Mouse (Mus musculus) kidney, adult 2 months (tissue): ENCODE measurements at regions not wholly inside any gene's neighbourhood (a gene's known extent, or its start where the extent isn't known, plus 50 kb on each side); places are given as distances from the start of the nearest gene placed in this dataset.
A peak's percentile ranks its signal among the peaks of the same experiment; 100 is the strongest.
"Not testable (repeated sequence)": the region's sequence is repeated elsewhere in the genome, so short reads cannot be mapped to it uniquely, and the experiment has no call there.

Source experiments
- DNase-seq: peaks from one replicate; pipeline ENCODE4 v3.0.0; 2021
- H3K27ac ChIP-seq: fragments of 200-500 bp; 2 replicates; pipeline ENCODE4 v1.5.1; 2012; ENCODE audit warnings: low read depth, low read length, control low read depth, inconsistent platforms; ENCODE audit not compliant: insufficient read depth
- H3K27me3 ChIP-seq: fragments of 200-500 bp; replicated peaks from 2 replicates; pipeline ENCODE4 v1.6.1; 2012; ENCODE audit warnings: mild to moderate bottlenecking, moderate library complexity, low read length, inconsistent platforms; ENCODE audit not compliant: control insufficient read depth, insufficient read depth
- H3K36me3 ChIP-seq: fragments of 200-500 bp; 2 replicates; pipeline ENCODE4 v1.6.1; 2012; ENCODE audit warnings: mild to moderate bottlenecking, moderate library complexity, low read length, inconsistent platforms; ENCODE audit not compliant: control insufficient read depth, insufficient read depth
- H3K4me1 ChIP-seq: fragments of 200-500 bp; 2 replicates; pipeline ENCODE4 v1.6.1; 2011; ENCODE audit warnings: low read length; ENCODE audit not compliant: control insufficient read depth, insufficient read depth
- H3K4me3 ChIP-seq: fragments of 200-500 bp; 2 replicates; pipeline ENCODE4 v1.5.1; 2011; ENCODE audit warnings: mild to moderate bottlenecking, low read depth, low read length, control low read depth; ENCODE audit not compliant: insufficient read depth
- CTCF ChIP-seq: fragments of 200-500 bp; conservative IDR thresholded peaks from 2 replicates; pipeline ENCODE4 v1.5.1; 2011; ENCODE audit warnings: low read depth, mild to moderate bottlenecking, control low read depth, low read length, moderate library complexity, mixed read lengths; ENCODE audit not compliant: insufficient read depth, insufficient read length
- POLR2A ChIP-seq: fragments of 200-500 bp; IDR thresholded peaks from one replicate; pipeline ENCODE4 v1.6.1; 2011; ENCODE audit warnings: low read depth, low read length, control low read depth
- WGBS: fragments of 180-500 bp; shearing (Covaris S2); methylation state at CpG from one replicate; pipeline ENCODE4 v1.1.7; 2018; 5-methylcytosine and 5-hydroxymethylcytosine counted together

- Histone ChIP-seq H3K36me3 (no peaks in the 10 kb centered on the region), H3K4me1 (no peaks in the 10 kb centered on the region), H3K27me3 (no peaks in the 10 kb centered on the region), H3K4me3 (no peak overlapping the region), H3K27ac (no peak overlapping the region)
- no peak for DNase-seq
- TF ChIP-seq POLR2A, result no peak
- 79% methylated on average over 2 of the region's 2 CpGs for WGBS
These were observed 75.4 kb downstream of the Gm13691 start for GRCm38 (mm10) chr2:84065749-84066148.

- TF ChIP-seq CTCF (no peak), POLR2A (no peak)
These were observed 75.9 kb downstream of the Gm13691 start for GRCm38 (mm10) chr2:84066151-84066693.

GRCm38 (mm10) chr2:84066785-84067526 lies 76.6 kb downstream of the Gm13691 start:
- no peak for TF ChIP-seq POLR2A
- TF ChIP-seq CTCF, result no peak
- no peak overlapping the region for H3K4me3 ChIP-seq
- 81% methylated on average over 6 of the region's 6 CpGs for WGBS
- no peaks in the 10 kb centered on the region for H3K4me1 ChIP-seq
- H3K27me3 ChIP-seq, result no peaks in the 10 kb centered on the region
- DNase-seq, result no peak
- H3K27ac ChIP-seq, result no peak overlapping the region
- H3K36me3 ChIP-seq, result no peaks in the 10 kb centered on the region

More at GRCm38 (mm10) chr2:84066151-84066693, 75.9 kb downstream of the Gm13691 start:
- DNase-seq, result no peak
- Histone ChIP-seq H3K27ac (no peak overlapping the region), H3K36me3 (no peaks in the 10 kb centered on the region), H3K4me3 (no peak overlapping the region), H3K27me3 (no peaks in the 10 kb centered on the region), H3K4me1 (no peaks in the 10 kb centered on the region)
- WGBS, result 79% methylated on average over 3 of the region's 3 CpGs

- no peak overlapping the region for H3K27ac ChIP-seq
- 74% methylated on average over 4 of the region's 4 CpGs for WGBS
- no peaks in the 10 kb centered on the region for H3K36me3 ChIP-seq
- DNase-seq, result peak; percentile 6
- TF ChIP-seq POLR2A, result no peak
- no peak for TF ChIP-seq CTCF
- H3K4me3 ChIP-seq, result no peak overlapping the region
- H3K27me3 ChIP-seq, result no peaks in the 10 kb centered on the region
- no peaks in the 10 kb centered on the region for H3K4me1 ChIP-seq
These were observed 78.3 kb downstream of the Gm13691 start for GRCm38 (mm10) chr2:84068617-84069016.

- not testable (repeated sequence) for H3K27me3 ChIP-seq, DNase-seq, H3K36me3 ChIP-seq, H3K27ac ChIP-seq, H3K4me1 ChIP-seq, H3K4me3 ChIP-seq
- 82% methylated on average over 1 of the region's 1 CpGs for WGBS
These were observed 79.1 kb downstream of the Gm13691 start for GRCm38 (mm10) chr2:84069411-84069810.

GRCm38 (mm10) chr2:84072881-84073583 lies 82.7 kb downstream of the Gm13691 start:
- peak; percentile 60 for DNase-seq
- WGBS, result 31% methylated on average over 8 of the region's 8 CpGs

GRCm38 (mm10) chr2:84075944-84076343 lies 85.6 kb downstream of the Gm13691 start:
- H3K27me3 ChIP-seq, result no peaks in the 10 kb centered on the region
- no peak overlapping the region for H3K27ac ChIP-seq
- WGBS, result 81% methylated on average over 3 of the region's 3 CpGs
- TF ChIP-seq POLR2A (no peak), CTCF (no peak)
- DNase-seq, result no peak
- no peak overlapping the region for H3K4me3 ChIP-seq
- H3K4me1 ChIP-seq, result no peaks in the 10 kb centered on the region
- no peaks in the 10 kb centered on the region for H3K36me3 ChIP-seq

More at GRCm38 (mm10) chr2:84072881-84073583, 82.7 kb downstream of the Gm13691 start:
- Histone ChIP-seq H3K4me1 (no peaks in the 10 kb centered on the region), H3K36me3 (no peaks in the 10 kb centered on the region), H3K27me3 (no peaks in the 10 kb centered on the region), H3K4me3 (no peak overlapping the region), H3K27ac (peak overlapping the region; percentile 29; the same call in 1 of the 2 replicates)
- TF ChIP-seq POLR2A (no peak), CTCF (no peak)
